Mouse (Mus musculus) CH12.LX (cell line): ENCODE data around the gene Farp1. TPM values are rescaled to one million over a fixed set of nuclear protein-coding genes. Genes with fewer than 3 reads are reported as not detected.
A peak's percentile ranks its signal among the peaks of the same experiment; 100 is the strongest.

Experiments used
- DNase-seq: peaks from one replicate; pipeline ENCODE4 v3.0.0-alpha.2; 2013; ENCODE audit errors: extremely low read depth
- H3K27ac ChIP-seq: 2 replicates; pipeline ENCODE4 v1.5.1; 2012; ENCODE audit warnings: low read depth, mild to moderate bottlenecking, control low read depth, moderate library complexity; ENCODE audit not compliant: insufficient read depth
- H3K27me3 ChIP-seq: replicated peaks from 2 replicates; pipeline ENCODE3; 2012; ENCODE audit warnings: inconsistent platforms
- H3K36me3 ChIP-seq, 2 experiments: replicated peaks in 1 of 2; 2 replicates each; pipeline versions ENCODE3 to v1.6.1; 2012; ENCODE audit warnings: inconsistent platforms in 1 of 2, low read length in 1 of 2, mild to moderate bottlenecking in 1 of 2, mixed read lengths in 1 of 2, moderate library complexity in 1 of 2; ENCODE audit not compliant: control insufficient read depth in 1 of 2, insufficient read depth in 1 of 2
- H3K4me1 ChIP-seq, 2 experiments: 2 replicates each; pipeline ENCODE4 v1.6.1; 2012; ENCODE audit warnings: inconsistent platforms in 1 of 2, moderate library complexity in 1 of 2; ENCODE audit not compliant: insufficient read depth in 2 of 2, control insufficient read depth in 1 of 2
- H3K4me2 ChIP-seq: 2 replicates; pipeline ENCODE4 v1.6.1; 2012; ENCODE audit warnings: low read depth, mild to moderate bottlenecking, control low read depth; ENCODE audit not compliant: poor library complexity, insufficient read depth, severe bottlenecking
- H3K4me3 ChIP-seq, 3 experiments: fragments of 150-350 bp in 1 of 3; sonication (generic) in 1 of 3; replicated peaks in 1 of 3; 2 replicates each; pipeline versions ENCODE3 to v1.5.1; 2011 to 2012; ENCODE audit warnings: low read depth in 2 of 3, low read length in 2 of 3, mild to moderate bottlenecking in 2 of 3, moderate library complexity in 2 of 3, control low read depth in 1 of 3, improper control_type of control experiment in 1 of 3, inconsistent platforms in 1 of 3, mixed read lengths in 1 of 3; ENCODE audit not compliant: poor library complexity in 1 of 3
- H3K79me2 ChIP-seq: replicated peaks from 2 replicates; pipeline ENCODE4 v1.6.1; 2012; ENCODE audit warnings: mild to moderate bottlenecking, moderate library complexity; ENCODE audit not compliant: control insufficient read depth, poor library complexity, insufficient read depth, severe bottlenecking; ENCODE audit errors: extremely low read depth
- H3K9ac ChIP-seq: 2 replicates; pipeline ENCODE4 v1.6.1; 2012; ENCODE audit warnings: low read depth, mild to moderate bottlenecking, control low read depth, moderate library complexity; ENCODE audit not compliant: insufficient read depth
- H3K9me3 ChIP-seq: replicated peaks from 2 replicates; pipeline ENCODE3; 2012; ENCODE audit warnings: low read length, inconsistent platforms, mixed read lengths
- BHLHE40 ChIP-seq: IDR thresholded peaks from 2 replicates; pipeline ENCODE4 v1.6.1; 2011; ENCODE audit warnings: mild to moderate bottlenecking, low read depth, low read length, improper control_type of control experiment
- CHD1 ChIP-seq: IDR thresholded peaks from 2 replicates; pipeline ENCODE4 v1.6.1; 2012; ENCODE audit warnings: low read depth, low read length, improper control_type of control experiment, inconsistent platforms
- CHD2 ChIP-seq: IDR thresholded peaks from 2 replicates; pipeline ENCODE4 v1.6.1; 2011; ENCODE audit warnings: low read length, improper control_type of control experiment
- E2F4 ChIP-seq: IDR thresholded peaks from 2 replicates; pipeline ENCODE4 v1.6.1; 2011; ENCODE audit warnings: low read depth, low read length, improper control_type of control experiment; ENCODE audit not compliant: insufficient replicate concordance
- ELF1 ChIP-seq: IDR thresholded peaks from 2 replicates; pipeline ENCODE4 v1.6.1; 2014; ENCODE audit warnings: low read depth, mild to moderate bottlenecking, inconsistent platforms, low read length, improper control_type of control experiment
- EP300 ChIP-seq: IDR thresholded peaks from 2 replicates; pipeline ENCODE4 v1.6.1; 2011; ENCODE audit warnings: low read length, improper control_type of control experiment
- ETS1 ChIP-seq: conservative IDR thresholded peaks from 2 replicates; pipeline ENCODE4 v1.6.1; 2012; ENCODE audit warnings: low read depth, mild to moderate bottlenecking, inconsistent platforms, low read length, improper control_type of control experiment, moderate library complexity
- GABPA ChIP-seq: IDR thresholded peaks from 2 replicates; pipeline ENCODE4 v1.6.1; 2012; ENCODE audit warnings: low read depth, low read length, improper control_type of control experiment, inconsistent platforms; ENCODE audit not compliant: insufficient replicate concordance
- HCFC1 ChIP-seq: IDR thresholded peaks from 2 replicates; pipeline ENCODE4 v1.6.1; 2012; ENCODE audit warnings: low read depth, mild to moderate bottlenecking, inconsistent platforms, low read length, improper control_type of control experiment
- IRF4 ChIP-seq: IDR thresholded peaks from 2 replicates; pipeline ENCODE4 v1.6.1; 2014; ENCODE audit warnings: low read depth, mild to moderate bottlenecking, inconsistent platforms, low read length, improper control_type of control experiment
- JUN ChIP-seq: IDR thresholded peaks from 2 replicates; pipeline ENCODE4 v1.6.1; 2011; ENCODE audit warnings: low read depth, mild to moderate bottlenecking, low read length, improper control_type of control experiment, moderate library complexity; ENCODE audit not compliant: insufficient read depth
- MAFK ChIP-seq: IDR thresholded peaks from 2 replicates; pipeline ENCODE4 v1.6.1; 2011; ENCODE audit warnings: low read length, improper control_type of control experiment; ENCODE audit not compliant: insufficient replicate concordance
- MAX ChIP-seq: IDR thresholded peaks from 2 replicates; pipeline ENCODE4 v1.6.1; 2011; ENCODE audit warnings: low read length, improper control_type of control experiment
- MAZ ChIP-seq: IDR thresholded peaks from 2 replicates; pipeline ENCODE4 v1.6.1; 2012; ENCODE audit warnings: low read depth, mild to moderate bottlenecking, inconsistent platforms, low read length, improper control_type of control experiment, moderate library complexity
- MEF2A ChIP-seq: IDR thresholded peaks from 2 replicates; pipeline ENCODE4 v1.6.1; 2014; ENCODE audit warnings: low read depth, mild to moderate bottlenecking, inconsistent platforms, low read length, improper control_type of control experiment, borderline replicate concordance
- MXI1 ChIP-seq: IDR thresholded peaks from 2 replicates; pipeline ENCODE4 v1.6.1; 2011; ENCODE audit warnings: mild to moderate bottlenecking, low read depth, low read length, improper control_type of control experiment
- MYC ChIP-seq: IDR thresholded peaks from 2 replicates; pipeline ENCODE4 v1.6.1; 2011; ENCODE audit warnings: low read depth, mild to moderate bottlenecking, improper control_type of control experiment, low read length
- POLR2A ChIP-seq: IDR thresholded peaks from 2 replicates; pipeline ENCODE4 v1.6.1; 2011; ENCODE audit warnings: low read depth, mild to moderate bottlenecking, improper control_type of control experiment, low read length
- POLR2AphosphoS2 ChIP-seq: IDR thresholded peaks from 2 replicates; pipeline ENCODE4 v1.6.1; 2011; ENCODE audit warnings: low read depth, low read length, improper control_type of control experiment
- RAD21 ChIP-seq: IDR thresholded peaks from 2 replicates; pipeline ENCODE4 v1.6.1; 2011; ENCODE audit warnings: low read depth, mild to moderate bottlenecking, low read length, improper control_type of control experiment, moderate library complexity
- RCOR1 ChIP-seq: conservative IDR thresholded peaks from 2 replicates; pipeline ENCODE4 v1.6.1; 2012; ENCODE audit warnings: low read depth, mild to moderate bottlenecking, inconsistent platforms, low read length, improper control_type of control experiment
- SIN3A ChIP-seq: IDR thresholded peaks from 2 replicates; pipeline ENCODE4 v1.6.1; 2012; ENCODE audit warnings: low read length, improper control_type of control experiment, inconsistent platforms
- TBP ChIP-seq: conservative IDR thresholded peaks from 2 replicates; pipeline ENCODE4 v1.6.1; 2011; ENCODE audit warnings: low read depth, low read length, improper control_type of control experiment
- TCF12 ChIP-seq: IDR thresholded peaks from 2 replicates; pipeline ENCODE4 v1.6.1; 2014; ENCODE audit warnings: low read depth, mild to moderate bottlenecking, inconsistent platforms, low read length, improper control_type of control experiment
- UBTF ChIP-seq: IDR thresholded peaks from 2 replicates; pipeline ENCODE4 v1.6.1; 2012; ENCODE audit warnings: low read depth, mild to moderate bottlenecking, inconsistent platforms, low read length, improper control_type of control experiment, moderate library complexity
- USF1 ChIP-seq: IDR thresholded peaks from 2 replicates; pipeline ENCODE4 v1.6.1; 2014; ENCODE audit warnings: low read depth, mild to moderate bottlenecking, inconsistent platforms, low read length, improper control_type of control experiment
- USF2 ChIP-seq: conservative IDR thresholded peaks from 2 replicates; pipeline ENCODE4 v1.6.1; 2011; ENCODE audit warnings: low read depth, low read length, improper control_type of control experiment
- ZC3H11A ChIP-seq: IDR thresholded peaks from 2 replicates; pipeline ENCODE4 v1.6.1; 2012; ENCODE audit warnings: low read depth, mild to moderate bottlenecking, inconsistent platforms, low read length, improper control_type of control experiment
- ZKSCAN1 ChIP-seq: IDR thresholded peaks from 2 replicates; pipeline ENCODE4 v1.6.1; 2012; ENCODE audit warnings: low read depth, inconsistent platforms, low read length, improper control_type of control experiment, borderline replicate concordance
- ZMIZ1 ChIP-seq: IDR thresholded peaks from 2 replicates; pipeline ENCODE4 v1.6.1; 2012; ENCODE audit warnings: low read depth, mild to moderate bottlenecking, inconsistent platforms, low read length, improper control_type of control experiment
- ZNF384 ChIP-seq: IDR thresholded peaks from 2 replicates; pipeline ENCODE4 v1.6.1; 2012; ENCODE audit warnings: low read depth, low read length, improper control_type of control experiment, inconsistent platforms
- dilution Hi-C: fragments of 300-500 bp; cut with MboI; formaldehyde crosslinking; loops from 2 replicates; pipeline ENCODE4 v1.14.3; 2020; ENCODE audit warnings: low sequenced_read_pairs; ENCODE audit not compliant: extremely low pct_unique_long_range_greater_than_20kb, extremely low pct_ligation_motif_present
- in situ Hi-C: fragments of 300-500 bp; cut with MboI; formaldehyde crosslinking; loops from 3 replicates; pipeline ENCODE4 v1.14.3; 2019; ENCODE audit warnings: low sequenced_read_pairs, low pct_ligation_motif_present, low pct_unique_long_range_greater_than_20kb, mixed read lengths
- polyA plus RNA-seq: library from polyadenylated mRNA; unstranded; fragments of >175 nt; gene quantifications from 2 replicates; pipeline ENCODE4 v1.2.1, GENCODE M21; 2012; ENCODE audit warnings: low read depth; ENCODE audit not compliant: insufficient read length
- total RNA-seq, 2 experiments: library from RNA; depleted of rRNA; stranded (reverse); fragments of 300-350 nt in 1 of 2; fragments of >200 nt in 1 of 2; gene quantifications; 2 replicates each; pipeline ENCODE4 v1.2.3; 2012 to 2014

Farp1 gene
- total and polyA plus RNA-seq, 3 experiments = 2.4 to 10.3 (median 2.5) TPM

GRCm38 (mm10) chr14:121329401-121330089, 294.5 kb downstream of the Farp1 start:
- H3K4me2 ChIP-seq = peak overlapping the region; percentile 85
- H3K9ac ChIP-seq = peak overlapping the region; percentile 71
- H3K79me2 ChIP-seq = peaks cover 91% of the 10 kb centered on the region
- peak; percentile 81 for DNase-seq
- peaks cover 11 to 51% of the 10 kb centered on the region in 2 experiments for H3K36me3 ChIP-seq
- peak overlapping the region; percentile 96 for H3K27ac ChIP-seq
- TF ChIP-seq GABPA (no peak), HCFC1 (no peak), TBP (peak; percentile 79), BHLHE40 (peak; percentile 72), E2F4 (no peak), MAFK (peak; percentile 57; the same call in 1 of the 2 replicates), UBTF (no peak), IRF4 (peak; percentile 52; the same call in 1 of the 2 replicates), USF2 (peak; percentile 39; the same call in 1 of the 2 replicates), MAX (peak; percentile 69; the same call in 1 of the 2 replicates), TCF12 (peak; percentile 69; the same call in 1 of the 2 replicates), MAZ (0 out of 2 replicates have a peak, but pooled peaks have one; percentile 59), ELF1 (no peak), ZMIZ1 (0 out of 2 replicates have a peak, but pooled peaks have one; percentile 41), JUN (0 out of 2 replicates have a peak, but pooled peaks have one; percentile 44), ETS1 (peak; percentile 88), MXI1 (no peak), EP300 (peak; percentile 80), RAD21 (no peak), SIN3A (peak; percentile 78), CHD1 (no peak), ZNF384 (no peak), POLR2A (peak; percentile 41; the same call in 1 of the 2 replicates), RCOR1 (0 out of 2 replicates have a peak, but pooled peaks have one; percentile 63), POLR2AphosphoS2 (no peak), MEF2A (peak; percentile 68; the same call in 1 of the 2 replicates), ZC3H11A (no peak), USF1 (peak; percentile 50), ZKSCAN1 (no peak), MYC (peak; percentile 71), CHD2 (peak; percentile 47; the same call in 1 of the 2 replicates)
- no peaks in the 10 kb centered on the region for H3K27me3 ChIP-seq
- dilution Hi-C loops = no loop called here
- H3K9me3 ChIP-seq = no peaks in the 10 kb centered on the region
- peak overlapping the region; percentile 18 to 47 (median 35) for H3K4me3 ChIP-seq
- in situ Hi-C loops = no loop called here
- H3K4me1 ChIP-seq = peaks cover 37 to 89% of the 10 kb centered on the region in 2 experiments
